Mouse (Mus musculus): ENCODE measurements around the gene Lingo1. TPM values are rescaled to one million over a fixed set of nuclear protein-coding genes. Genes with fewer than 3 reads are reported as not detected.

The Lingo1 gene
- polyA plus RNA-seq, 1 experiment from 2014 or later = 56.7 TPM

- no peaks in the 10 kb centered on the region for H3K36me3 ChIP-seq (ENCODE audit: control insufficient read depth, insufficient read depth, low read length)
- H3K9me3 ChIP-seq (ENCODE audit: control insufficient read depth, low read length) = no peaks in the 10 kb centered on the region
- H3K27ac ChIP-seq (ENCODE audit: low read depth, low read length) = no peak overlapping the region
- H3K4me2 ChIP-seq (ENCODE audit: low read depth, low read length) = 0 out of 2 replicates have a peak overlapping the region, but pooled peaks have one; percentile 16
- 44% methylated on average over 11 of the region's 11 CpGs for WGBS
- H3K9ac ChIP-seq (replicated peaks; ENCODE audit: low read depth, low read length) = no peak overlapping the region
- H3K27me3 ChIP-seq (ENCODE audit: control insufficient read depth, insufficient read depth, low read length) = peaks cover 3% of the 10 kb centered on the region; the same call in 1 of the 2 replicates
- ATAC-seq (ENCODE audit: low read depth) = no peak
- peaks cover 17% of the 10 kb centered on the region for H3K4me1 ChIP-seq (ENCODE audit: control insufficient read depth, insufficient read depth, low read length)
- no peak overlapping the region for H3K4me3 ChIP-seq (ENCODE audit: low read depth, low read length)
These were observed 159.4 kb downstream of the Lingo1 start for GRCm38 (mm10) chr9:56636766-56637402.

GRCm38 (mm10) chr9:56636214-56636613, 160.1 kb downstream of the Lingo1 start:
- Histone ChIP-seq H3K36me3 (ENCODE audit: control insufficient read depth, insufficient read depth, low read length) (no peaks in the 10 kb centered on the region), H3K4me2 (ENCODE audit: low read depth, low read length) (peak overlapping the region; percentile 86), H3K4me3 (ENCODE audit: low read depth, low read length) (peak overlapping the region; percentile 90), H3K9ac (replicated peaks; ENCODE audit: low read depth, low read length) (peak overlapping the region; percentile 99), H3K4me1 (ENCODE audit: control insufficient read depth, insufficient read depth, low read length) (peaks cover 20% of the 10 kb centered on the region), H3K27me3 (ENCODE audit: control insufficient read depth, insufficient read depth, low read length) (peaks cover 3% of the 10 kb centered on the region; the same call in 1 of the 2 replicates), H3K9me3 (ENCODE audit: control insufficient read depth, low read length) (no peaks in the 10 kb centered on the region), H3K27ac (ENCODE audit: low read depth, low read length) (peak overlapping the region; percentile 93)
- peak; percentile 65 for ATAC-seq (ENCODE audit: low read depth)
- under 1% methylated on average over 10 of the region's 10 CpGs for WGBS

GRCm38 (mm10) chr9:56635498-56636121, 160.7 kb downstream of the Lingo1 start:
- Histone ChIP-seq H3K4me3 (ENCODE audit: low read depth, low read length) (peak overlapping the region; percentile 90), H3K36me3 (ENCODE audit: control insufficient read depth, insufficient read depth, low read length) (no peaks in the 10 kb centered on the region), H3K9me3 (ENCODE audit: control insufficient read depth, low read length) (no peaks in the 10 kb centered on the region), H3K27ac (ENCODE audit: low read depth, low read length) (peak overlapping the region; percentile 93), H3K4me1 (ENCODE audit: control insufficient read depth, insufficient read depth, low read length) (peaks cover 20% of the 10 kb centered on the region), H3K9ac (replicated peaks; ENCODE audit: low read depth, low read length) (peak overlapping the region; percentile 99), H3K27me3 (ENCODE audit: control insufficient read depth, insufficient read depth, low read length) (peaks cover 3% of the 10 kb centered on the region; the same call in 1 of the 2 replicates), H3K4me2 (ENCODE audit: low read depth, low read length) (peak overlapping the region; percentile 86)
- peak; percentile 70 for ATAC-seq (ENCODE audit: low read depth)
- under 1% methylated on average over 49 of the region's 68 CpGs for WGBS

- H3K4me3 ChIP-seq (ENCODE audit: low read depth, low read length) = peak overlapping the region; percentile 90
- peak; percentile 36 for ATAC-seq (ENCODE audit: low read depth)
- H3K9ac ChIP-seq (replicated peaks; ENCODE audit: low read depth, low read length) = peak overlapping the region; percentile 99
- H3K27me3 ChIP-seq (ENCODE audit: control insufficient read depth, insufficient read depth, low read length) = peaks cover 3% of the 10 kb centered on the region; the same call in 1 of the 2 replicates
- H3K4me1 ChIP-seq (ENCODE audit: control insufficient read depth, insufficient read depth, low read length) = peaks cover 23% of the 10 kb centered on the region
- H3K9me3 ChIP-seq (ENCODE audit: control insufficient read depth, low read length) = no peaks in the 10 kb centered on the region
- peak overlapping the region; percentile 93 for H3K27ac ChIP-seq (ENCODE audit: low read depth, low read length)
- 0% methylated on average over 25 of the region's 40 CpGs for WGBS
- H3K4me2 ChIP-seq (ENCODE audit: low read depth, low read length) = peak overlapping the region; percentile 86
- H3K36me3 ChIP-seq (ENCODE audit: control insufficient read depth, insufficient read depth, low read length) = no peaks in the 10 kb centered on the region
These were observed 161.2 kb downstream of the Lingo1 start for GRCm38 (mm10) chr9:56635121-56635497.

- ATAC-seq (ENCODE audit: low read depth) = no peak; the same call in 1 of the 2 replicates
These were observed 161.7 kb downstream of the Lingo1 start for GRCm38 (mm10) chr9:56634406-56635120.

GRCm38 (mm10) chr9:56633449-56634225, 162.6 kb downstream of the Lingo1 start:
- H3K4me1 ChIP-seq (ENCODE audit: control insufficient read depth, insufficient read depth, low read length) = peaks cover 26% of the 10 kb centered on the region
- peak overlapping the region; percentile 93 for H3K27ac ChIP-seq (ENCODE audit: low read depth, low read length)
- H3K9ac ChIP-seq (replicated peaks; ENCODE audit: low read depth, low read length) = peak overlapping the region; percentile 99
- H3K9me3 ChIP-seq (ENCODE audit: control insufficient read depth, low read length) = no peaks in the 10 kb centered on the region
- ATAC-seq (ENCODE audit: low read depth) = no peak; the same call in 1 of the 2 replicates
- H3K36me3 ChIP-seq (ENCODE audit: control insufficient read depth, insufficient read depth, low read length) = no peaks in the 10 kb centered on the region
- peaks cover 3% of the 10 kb centered on the region; the same call in 1 of the 2 replicates for H3K27me3 ChIP-seq (ENCODE audit: control insufficient read depth, insufficient read depth, low read length)
- 18% methylated on average over 13 of the region's 13 CpGs for WGBS
- peak overlapping the region; percentile 86 for H3K4me2 ChIP-seq (ENCODE audit: low read depth, low read length)
- peak overlapping the region; percentile 90 for H3K4me3 ChIP-seq (ENCODE audit: low read depth, low read length)

More at GRCm38 (mm10) chr9:56634406-56635120, 161.7 kb downstream of the Lingo1 start:
- H3K36me3 ChIP-seq (ENCODE audit: control insufficient read depth, insufficient read depth, low read length) = no peaks in the 10 kb centered on the region
- peaks cover 27% of the 10 kb centered on the region for H3K4me1 ChIP-seq (ENCODE audit: control insufficient read depth, insufficient read depth, low read length)
- H3K27ac ChIP-seq (ENCODE audit: low read depth, low read length) = peak overlapping the region; percentile 93
- H3K4me2 ChIP-seq (ENCODE audit: low read depth, low read length) = peak overlapping the region; percentile 86
- peak overlapping the region; percentile 90 for H3K4me3 ChIP-seq (ENCODE audit: low read depth, low read length)
- peak overlapping the region; percentile 99 for H3K9ac ChIP-seq (replicated peaks; ENCODE audit: low read depth, low read length)
- H3K27me3 ChIP-seq (ENCODE audit: control insufficient read depth, insufficient read depth, low read length) = peaks cover 3% of the 10 kb centered on the region; the same call in 1 of the 2 replicates
- no peaks in the 10 kb centered on the region for H3K9me3 ChIP-seq (ENCODE audit: control insufficient read depth, low read length)
- WGBS = 0% methylated on average over 25 of the region's 25 CpGs

GRCm38 (mm10) chr9:56630945-56631344, 165.3 kb downstream of the Lingo1 start:
- WGBS = 58% methylated on average over 4 of the region's 4 CpGs
- no peaks in the 10 kb centered on the region for H3K36me3 ChIP-seq (ENCODE audit: control insufficient read depth, insufficient read depth, low read length)
- no peak overlapping the region for H3K4me3 ChIP-seq (ENCODE audit: low read depth, low read length)
- no peak for ATAC-seq (ENCODE audit: low read depth)
- no peaks in the 10 kb centered on the region for H3K27me3 ChIP-seq (ENCODE audit: control insufficient read depth, insufficient read depth, low read length)
- H3K9ac ChIP-seq (replicated peaks; ENCODE audit: low read depth, low read length) = no peak overlapping the region
- H3K9me3 ChIP-seq (ENCODE audit: control insufficient read depth, low read length) = no peaks in the 10 kb centered on the region
- no peak overlapping the region for H3K27ac ChIP-seq (ENCODE audit: low read depth, low read length)
- H3K4me2 ChIP-seq (ENCODE audit: low read depth, low read length) = no peak overlapping the region
- peaks cover 23% of the 10 kb centered on the region for H3K4me1 ChIP-seq (ENCODE audit: control insufficient read depth, insufficient read depth, low read length)

GRCm38 (mm10) chr9:56629674-56630397, 166.4 kb downstream of the Lingo1 start:
- no peak overlapping the region for H3K9ac ChIP-seq (replicated peaks; ENCODE audit: low read depth, low read length)
- no peaks in the 10 kb centered on the region for H3K27me3 ChIP-seq (ENCODE audit: control insufficient read depth, insufficient read depth, low read length)
- no peak overlapping the region for H3K4me2 ChIP-seq (ENCODE audit: low read depth, low read length)
- H3K27ac ChIP-seq (ENCODE audit: low read depth, low read length) = peak overlapping the region; percentile 23; the same call in 1 of the 2 replicates
- H3K9me3 ChIP-seq (ENCODE audit: control insufficient read depth, low read length) = no peaks in the 10 kb centered on the region
- no peaks in the 10 kb centered on the region for H3K36me3 ChIP-seq (ENCODE audit: control insufficient read depth, insufficient read depth, low read length)
- H3K4me3 ChIP-seq (ENCODE audit: low read depth, low read length) = no peak overlapping the region
- no peak for ATAC-seq (ENCODE audit: low read depth)
- H3K4me1 ChIP-seq (ENCODE audit: control insufficient read depth, insufficient read depth, low read length) = peaks cover 23% of the 10 kb centered on the region
- WGBS = 52% methylated on average over 5 of the region's 5 CpGs
